Comparison of ENCODE assay signal across 25 mouse cellular contexts in the genomic region with DNA sequence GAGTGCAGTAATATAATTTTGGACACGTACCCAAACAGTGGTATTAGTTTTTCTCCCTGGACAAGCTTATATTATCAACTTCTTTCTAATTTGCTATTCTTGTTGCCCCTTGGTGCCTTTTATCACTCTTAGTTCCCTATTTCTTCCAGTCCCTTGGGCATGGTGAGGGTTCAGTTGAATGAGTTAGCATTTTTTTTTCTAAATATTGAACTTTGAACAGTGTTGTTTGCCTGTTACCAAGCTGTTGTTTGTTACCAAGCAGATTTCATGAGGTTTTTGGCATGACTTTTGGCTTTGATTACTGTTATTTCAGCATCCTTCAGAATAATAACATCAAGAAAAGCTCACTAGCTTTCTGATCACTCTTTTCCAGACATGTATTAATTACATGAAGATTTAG.
DNase-seq lines count a peak whose midpoint lies in the region; ATAC-seq and TF ChIP-seq lines count a peak whose summit lies in the region.
"Had no signal": no experiment of that assay in that cellular context is flagged by ENCODE, and none has a peak within 500 bp of the region (broad histone marks: within the 10 kb centered on the region; RNA-seq: fewer than 3 reads in every experiment).

No protein-coding gene starts in this region.

- H3K4me1 ChIP-seq in CH12.LX (ENCODE audit: control insufficient read depth in 1 of 2, insufficient read depth in 2 of 2): peaks cover 0 to 50% of the 10 kb centered on the region in 2 experiments; a peak in 2 of 4 replicates
- H3K4me1 ChIP-seq in intestine, postnatal 0 days (replicated peaks; ENCODE audit: control insufficient read depth, insufficient read depth, low read length): no peaks in the 10 kb centered on the region
- H3K4me1 ChIP-seq: embryonic facial prominence, embryonic 13.5 days; embryonic facial prominence, embryonic 15.5 days; forebrain, embryonic 10.5 days; forebrain, embryonic 12.5 days had no signal

- no peak overlapping the region for H3K27ac ChIP-seq in CH12.LX (ENCODE audit: insufficient read depth, low read depth)
- no peak overlapping the region for H3K27ac ChIP-seq in intestine, postnatal 0 days (ENCODE audit: low read depth, low read length)
- H3K27ac ChIP-seq: embryonic facial prominence, embryonic 13.5 days; embryonic facial prominence, embryonic 15.5 days; forebrain, embryonic 10.5 days; forebrain, embryonic 12.5 days had no signal

- H3K27me3 ChIP-seq in CH12.LX (replicated peaks): no peaks in the 10 kb centered on the region
- H3K27me3 ChIP-seq in intestine, postnatal 0 days (replicated peaks; ENCODE audit: control insufficient read depth, insufficient read depth, low read length): no peaks in the 10 kb centered on the region
- H3K27me3 ChIP-seq: embryonic facial prominence, embryonic 13.5 days; embryonic facial prominence, embryonic 15.5 days; forebrain, embryonic 12.5 days had no signal

- no peak for ATAC-seq in intestine, postnatal 0 days
- ATAC-seq: activated CD4-positive, CD25-positive, alpha-beta regulatory T cell, adult 4 months; forebrain, embryonic 14.5 days; forebrain, embryonic 16.5 days; Patski had no signal

- in situ Hi-C loops in CH12.LX (cut with MboI; ENCODE audit: low pct_ligation_motif_present, low pct_unique_long_range_greater_than_20kb, low sequenced_read_pairs): no loop called here

- no peak for TF ChIP-seq POLR2A in CH12.LX (IDR thresholded peaks at IDR 0.05; ENCODE audit: low read depth, low read length)

- no peak for TF ChIP-seq RAD21 in CH12.LX (IDR thresholded peaks at IDR 0.05; ENCODE audit: low read depth, low read length)

- no peaks in the 10 kb centered on the region for H3K9me3 ChIP-seq in CH12.LX (replicated peaks; ENCODE audit: low read length)
- no peaks in the 10 kb centered on the region for H3K9me3 ChIP-seq in intestine, postnatal 0 days (ENCODE audit: control insufficient read depth)
- H3K9me3 ChIP-seq: embryonic facial prominence, embryonic 13.5 days; embryonic facial prominence, embryonic 15.5 days; forebrain, embryonic 10.5 days; forebrain, embryonic 12.5 days had no signal

- no peak overlapping the region for H3K9ac ChIP-seq in CH12.LX (ENCODE audit: insufficient read depth, low read depth)
- no peak overlapping the region for H3K9ac ChIP-seq in intestine, postnatal 0 days (ENCODE audit: low read depth, low read length)
- H3K9ac ChIP-seq: embryonic facial prominence, embryonic 13.5 days; embryonic facial prominence, embryonic 15.5 days; forebrain, embryonic 12.5 days had no signal

- H3K4me2 ChIP-seq in CH12.LX (ENCODE audit: insufficient read depth, low read depth, poor library complexity, severe bottlenecking): no peak overlapping the region
- no peak overlapping the region for H3K4me2 ChIP-seq in intestine, postnatal 0 days (replicated peaks; ENCODE audit: low read depth)
- H3K4me2 ChIP-seq: embryonic facial prominence, embryonic 13.5 days; embryonic facial prominence, embryonic 15.5 days; forebrain, embryonic 12.5 days had no signal

- DNase-seq in A20 (ENCODE audit: low read depth, low spot score) (peak; percentile 48), CH12.LX (ENCODE audit: extremely low read depth) (peak; percentile 62), MEL-GATA-1-ER (ENCODE audit: extremely low read depth, low read depth) (peak; percentile 51)
- no peak for DNase-seq in urinary bladder, adult 18-20 months (ENCODE audit: low spot score in 2 of 2)
- DNase-seq in B cell, adult 2 months: no peak
- DNase-seq: adrenal gland, adult 8-10 months; adrenal gland, postnatal 14 days; adrenal gland, postnatal 36 days; cerebellum, adult 11-12 months; cerebellum, adult 2 months; cerebellum, adult 9-10 months; cerebellum, postnatal 10 days; cerebellum, postnatal 25 days; embryo, embryonic 11 days had no signal

- no peak overlapping the region for H3K4me3 ChIP-seq in CH12.LX (replicated peaks in 1 of 3; ENCODE audit: low read depth in 2 of 3, low read length in 2 of 3, poor library complexity in 1 of 3)
- H3K4me3 ChIP-seq in intestine, postnatal 0 days (ENCODE audit: low read depth, low read length): no peak overlapping the region
- H3K4me3 ChIP-seq: embryonic facial prominence, embryonic 13.5 days; embryonic facial prominence, embryonic 15.5 days; erythroblast, embryonic 14.5 days; forebrain, embryonic 10.5 days; forebrain, embryonic 12.5 days had no signal

- peak; percentile 14; the same call in 1 of the 2 replicates for TF ChIP-seq EP300 in CH12.LX (IDR thresholded peaks at IDR 0.05; ENCODE audit: low read length)

- dilution Hi-C loops in CH12.LX (cut with MboI; ENCODE audit: extremely low pct_ligation_motif_present, extremely low pct_unique_long_range_greater_than_20kb, low sequenced_read_pairs): no loop called here

- no peak for TF ChIP-seq CTCF in CH12.LX (conservative IDR thresholded peaks at IDR 0.05 in 1 of 2, IDR thresholded peaks at IDR 0.05 in 1 of 2; ENCODE audit: low read depth in 2 of 2, low read length in 2 of 2)
- TF ChIP-seq CTCF in intestine, postnatal 0 days (IDR thresholded peaks at IDR 0.05; ENCODE audit: low read depth): no peak

- H3K79me2 ChIP-seq in CH12.LX (replicated peaks; ENCODE audit: control insufficient read depth, extremely low read depth, insufficient read depth, poor library complexity, severe bottlenecking): no peaks in the 10 kb centered on the region

- no peaks in the 10 kb centered on the region for H3K36me3 ChIP-seq in CH12.LX (replicated peaks in 1 of 2; ENCODE audit: control insufficient read depth in 1 of 2, insufficient read depth in 1 of 2, low read length in 1 of 2)
- no peaks in the 10 kb centered on the region for H3K36me3 ChIP-seq in intestine, postnatal 0 days (ENCODE audit: control insufficient read depth, insufficient read depth)
- H3K36me3 ChIP-seq: embryonic facial prominence, embryonic 13.5 days; embryonic facial prominence, embryonic 15.5 days; forebrain, embryonic 10.5 days; forebrain, embryonic 12.5 days; G1E had no signal

- 74% methylated on average over 1 of the region's 1 CpGs for WGBS in intestine, postnatal 0 days

TF ChIP-seq in CH12.LX, 34 proteins besides CTCF, POLR2A, EP300 and RAD21:
- TF ChIP-seq ZNF384 (IDR thresholded peaks at IDR 0.05; ENCODE audit: low read depth, low read length) (peak; percentile 71), NRF1 (IDR thresholded peaks at IDR 0.05; ENCODE audit: low read depth, low read length) (no peak)

Comparison
In these comparisons a context has a peak if more than half of its experiments do, and no peak if none do; other contexts are left out.
1. DNase-seq: peak in A20 (single experiment), CH12.LX (single experiment) and MEL-GATA-1-ER (single experiment); none in urinary bladder, adult 18-20 months (0 of 2) and B cell, adult 2 months (0 of 2).